Mouse (Mus musculus) hindbrain, postnatal 0 days (tissue): Measurements from ENCODE around the gene Dock10. TPM values are rescaled to one million over a fixed set of nuclear protein-coding genes. Genes with fewer than 3 reads are reported as not detected.

Experiments
- ATAC-seq: fragments of 200-750 bp; cut with Nextera tagmentation; 2 replicates; pipeline ENCODE4 v1.8.0; 2017; ENCODE audit warnings: mild to moderate bottlenecking, moderate TSS enrichment, moderate library complexity
- DNase-seq: peaks from one replicate; pipeline ENCODE4 v3.0.0-alpha.2; 2015; ENCODE audit warnings: low spot score
- H3K27ac ChIP-seq: fragments of 300-500 bp; sonication (generic); 2 replicates; pipeline ENCODE4 v1.5.1; 2014; ENCODE audit warnings: mild to moderate bottlenecking
- H3K27me3 ChIP-seq: fragments of 300-500 bp; sonication (generic); 2 replicates; pipeline ENCODE4 v1.6.1; 2014; ENCODE audit warnings: low read length, mixed read lengths; ENCODE audit not compliant: insufficient read depth
- H3K36me3 ChIP-seq: fragments of 300-500 bp; sonication (generic); 2 replicates; pipeline ENCODE4 v1.6.1; 2014; ENCODE audit warnings: low read length, mixed read lengths; ENCODE audit not compliant: insufficient read depth
- H3K4me1 ChIP-seq: fragments of 300-500 bp; sonication (generic); 2 replicates; pipeline ENCODE4 v1.6.1; 2014; ENCODE audit warnings: antibody characterized with exemption, low read length, mixed read lengths; ENCODE audit not compliant: insufficient read depth
- H3K4me2 ChIP-seq: fragments of 300-500 bp; sonication (generic); 2 replicates; pipeline ENCODE4 v1.6.1; 2014; ENCODE audit warnings: low read depth, mild to moderate bottlenecking, low read length, moderate library complexity, mixed read lengths
- H3K4me3 ChIP-seq: fragments of 300-500 bp; sonication (generic); 2 replicates; pipeline ENCODE4 v1.5.1; 2014; ENCODE audit warnings: low read length
- H3K9ac ChIP-seq: fragments of 300-500 bp; sonication (generic); replicated peaks from 2 replicates; pipeline ENCODE4 v1.6.1; 2014; ENCODE audit warnings: mild to moderate bottlenecking, low read length, moderate library complexity, mixed read lengths
- H3K9me3 ChIP-seq: fragments of 300-500 bp; sonication (generic); 2 replicates; pipeline ENCODE4 v1.6.1; 2016; ENCODE audit warnings: low read length, mixed read lengths
- CTCF ChIP-seq: IDR thresholded peaks from 2 replicates; pipeline ENCODE4 v1.5.1; 2016; ENCODE audit warnings: antibody characterized with exemption, control low read depth, low read depth
- WGBS: fragments of 180-500 bp; shearing (Covaris S2); extraction: QIAGEN DNeasy Blood & Tissue Kit; methylation state at CpG from one replicate; pipeline ENCODE4 v1.1.7; 2014; 5-methylcytosine and 5-hydroxymethylcytosine counted together
- polyA plus RNA-seq: library from polyadenylated mRNA; unstranded; fragments of >200 nt; fragmentation: Nextera tagmentation; extraction: Ambion mirVana; gene quantifications from 2 replicates; pipeline ENCODE4 v1.2.1, GENCODE M21; 2015
- total RNA-seq: library from RNA; depleted of rRNA; stranded (reverse); fragments of >200 nt; gene quantifications from 2 replicates; pipeline ENCODE4 v1.2.3, GENCODE M21; 2014

Dock10 gene
- total and polyA plus RNA-seq, 2 experiments from 2014 or later: 4.8 to 21.6 TPM

DNA sequence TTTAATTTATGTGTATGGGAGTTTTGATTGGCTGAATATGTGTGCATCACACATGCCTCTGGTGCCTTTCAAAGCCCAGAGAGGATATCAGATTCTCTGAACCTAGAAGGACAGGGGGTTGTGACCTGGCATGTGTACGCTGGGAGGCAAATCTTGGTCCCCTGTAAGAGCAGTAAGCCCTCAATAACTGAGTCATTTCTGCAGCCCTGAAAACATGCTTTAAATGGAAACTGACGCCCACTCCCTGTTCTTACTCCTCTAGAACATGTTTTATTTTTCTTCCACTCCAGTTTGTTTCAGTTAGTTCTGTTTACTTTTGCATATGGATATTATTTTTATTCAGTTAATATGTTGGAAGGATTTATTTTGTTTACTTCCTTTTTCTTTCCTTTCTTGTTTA, 139.2 kb downstream of the Dock10 start:
- H3K27ac ChIP-seq: no peak overlapping the region
- no peak for ATAC-seq
- no peaks in the 10 kb centered on the region for H3K36me3 ChIP-seq
- no peak for TF ChIP-seq CTCF
- no peak overlapping the region for H3K9ac ChIP-seq
- H3K4me1 ChIP-seq: no peaks in the 10 kb centered on the region
- WGBS: 85% methylated on average over 2 of the region's 2 CpGs
- H3K27me3 ChIP-seq: no peaks in the 10 kb centered on the region
- H3K9me3 ChIP-seq: no peaks in the 10 kb centered on the region
- no peak overlapping the region for H3K4me3 ChIP-seq
- H3K4me2 ChIP-seq: no peak overlapping the region
- DNase-seq: no peak

DNA sequence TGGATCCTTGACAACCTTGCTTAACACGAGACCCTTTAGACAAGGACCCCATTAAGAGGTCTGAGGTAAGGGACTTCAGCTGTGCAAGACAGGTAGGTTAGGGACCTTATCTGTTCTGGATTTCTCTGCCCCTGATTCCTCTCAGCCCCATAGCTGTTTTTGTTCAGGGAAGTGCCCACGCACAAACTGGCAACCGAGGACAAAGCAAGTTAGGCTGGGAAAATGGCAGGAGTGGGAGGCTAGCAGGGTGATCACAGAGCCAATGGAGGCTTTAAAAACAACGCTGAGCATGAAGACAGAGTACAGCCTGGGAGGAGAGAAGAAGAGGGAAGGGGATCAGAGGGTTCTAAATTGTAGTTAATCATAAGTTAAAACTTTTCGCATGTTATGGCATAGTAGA, 141.7 kb downstream of the Dock10 start:
- TF ChIP-seq CTCF: no peak

DNA sequence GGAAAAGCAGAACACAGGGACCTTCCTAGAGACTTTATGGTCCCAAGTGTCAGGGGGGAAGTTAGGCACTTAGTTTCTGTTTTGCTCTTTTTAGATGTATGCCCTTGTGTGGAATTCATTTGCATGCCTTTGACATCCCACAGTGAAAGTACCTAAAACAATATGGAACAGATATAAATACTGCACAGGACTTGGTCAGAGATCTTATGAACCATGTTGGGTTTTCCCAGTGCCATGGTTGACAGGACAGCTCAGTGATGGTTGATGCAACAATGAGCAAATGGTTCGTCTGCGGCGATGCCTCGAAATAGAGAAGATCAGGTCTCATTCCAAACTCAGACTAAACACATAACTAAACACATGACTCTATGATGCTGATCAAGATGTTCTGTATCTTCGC, 143.6 kb downstream of the Dock10 start:
- Histone ChIP-seq H3K36me3 (no peaks in the 10 kb centered on the region), H3K9ac (no peak overlapping the region), H3K4me1 (no peaks in the 10 kb centered on the region), H3K27me3 (no peaks in the 10 kb centered on the region), H3K4me3 (no peak overlapping the region), H3K9me3 (no peaks in the 10 kb centered on the region), H3K4me2 (no peak overlapping the region), H3K27ac (no peak overlapping the region)
- 97% methylated on average over 5 of the region's 5 CpGs for WGBS
- ATAC-seq (no peak), DNase-seq (no peak)
- TF ChIP-seq CTCF: no peak

More for the DNA sequence above, 141.7 kb downstream of the Dock10 start:
- H3K4me2 ChIP-seq: no peak overlapping the region
- H3K4me1 ChIP-seq: no peaks in the 10 kb centered on the region
- H3K9ac ChIP-seq: no peak overlapping the region
- DNase-seq: no peak
- no peaks in the 10 kb centered on the region for H3K9me3 ChIP-seq
- ATAC-seq: no peak
- no peaks in the 10 kb centered on the region for H3K36me3 ChIP-seq
- H3K27me3 ChIP-seq: no peaks in the 10 kb centered on the region
- no peak overlapping the region for H3K4me3 ChIP-seq
- WGBS: 85% methylated on average over 5 of the region's 5 CpGs
- no peak overlapping the region for H3K27ac ChIP-seq

DNA sequence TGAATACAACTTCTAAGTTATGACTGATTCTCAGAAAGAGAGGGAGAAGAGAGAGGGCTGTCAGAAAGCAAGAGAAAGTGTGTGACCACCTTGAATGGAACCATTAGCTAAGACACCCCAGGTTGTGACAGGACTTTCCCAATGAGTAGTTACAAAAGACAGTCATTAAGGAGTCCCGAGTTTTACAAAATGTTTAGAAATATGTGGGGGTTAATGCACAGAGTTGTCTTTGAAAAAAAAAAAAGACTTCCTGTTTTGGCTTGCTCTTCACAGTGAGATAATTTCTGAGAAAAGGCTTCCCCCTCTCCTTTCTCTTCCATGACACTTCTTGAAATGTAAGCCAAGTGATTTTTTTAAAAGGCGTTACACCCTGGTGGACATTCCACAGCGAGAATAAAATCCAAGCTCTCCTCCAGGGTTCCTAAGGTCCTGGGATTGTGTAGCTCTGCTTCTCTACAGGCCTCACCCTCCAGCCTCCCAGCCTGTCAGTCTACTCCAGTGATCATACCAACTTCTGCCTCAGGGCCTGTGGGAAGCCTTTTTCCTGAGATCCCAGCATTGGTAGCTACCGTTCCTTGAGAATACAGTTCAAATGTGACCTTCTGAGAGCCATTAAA, 144.8 kb downstream of the Dock10 start:
- Histone ChIP-seq H3K4me1 (no peaks in the 10 kb centered on the region), H3K36me3 (no peaks in the 10 kb centered on the region), H3K27ac (no peak overlapping the region), H3K4me3 (no peak overlapping the region), H3K4me2 (no peak overlapping the region), H3K27me3 (no peaks in the 10 kb centered on the region), H3K9ac (no peak overlapping the region), H3K9me3 (no peaks in the 10 kb centered on the region)
- no peak for TF ChIP-seq CTCF
- ATAC-seq (no peak), DNase-seq (no peak)
- 73% methylated on average over 4 of the region's 4 CpGs for WGBS

DNA sequence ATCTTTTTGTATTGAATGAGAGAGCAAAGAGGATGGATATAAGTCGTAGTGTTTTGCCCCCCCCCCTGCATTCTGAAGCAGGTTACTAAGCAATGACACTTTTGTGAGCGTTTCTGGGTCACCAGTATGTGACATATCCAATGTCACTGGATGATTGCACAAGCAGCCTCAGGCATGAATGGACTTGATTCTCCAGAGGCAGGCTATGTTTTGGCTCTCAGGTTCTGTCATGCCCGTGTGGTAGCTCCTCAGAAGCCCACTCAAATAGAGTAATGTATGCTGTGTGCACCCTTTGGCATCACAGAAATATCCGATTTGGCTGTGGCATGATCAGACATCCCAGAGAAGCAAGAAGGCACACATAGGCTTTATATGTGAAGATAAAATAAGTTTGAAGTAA, 150.8 kb downstream of the Dock10 start:
- no peak overlapping the region for H3K4me2 ChIP-seq

DNA sequence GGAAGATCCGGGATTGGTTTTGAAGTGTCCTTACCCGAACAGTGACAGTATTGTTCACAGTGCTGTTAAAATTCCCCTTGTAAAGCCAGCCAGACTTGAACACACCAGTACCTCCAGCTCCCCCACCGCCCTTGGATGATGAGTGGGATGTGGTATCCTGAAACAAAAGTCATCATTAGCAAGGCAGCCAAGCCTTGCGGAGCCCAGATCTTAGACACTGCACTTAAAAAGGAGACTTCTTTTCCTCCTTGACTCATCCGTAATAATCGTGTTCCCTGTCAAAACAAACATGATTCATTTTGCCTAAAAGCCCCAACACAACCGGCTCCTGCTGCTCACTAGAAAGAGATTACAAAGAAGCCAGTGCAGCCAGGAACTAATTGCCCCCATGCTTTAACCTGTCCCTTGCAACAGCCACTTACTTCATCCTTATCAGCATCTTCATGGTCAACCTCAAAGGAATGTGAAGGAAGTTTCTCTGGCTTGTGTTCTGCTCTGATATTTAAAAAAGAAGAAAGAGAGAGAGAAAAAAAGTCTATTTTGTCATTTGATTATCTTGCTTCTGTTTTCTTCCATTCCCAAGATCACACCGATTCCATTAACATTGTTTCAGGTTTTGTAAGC, 152.1 kb downstream of the Dock10 start:
- TF ChIP-seq CTCF: no peak
- Histone ChIP-seq H3K4me1 (peaks cover 4% of the 10 kb centered on the region; the same call in 1 of the 2 replicates), H3K27me3 (no peaks in the 10 kb centered on the region), H3K27ac (no peak overlapping the region), H3K4me2 (no peak overlapping the region), H3K9ac (no peak overlapping the region), H3K4me3 (no peak overlapping the region), H3K36me3 (no peaks in the 10 kb centered on the region), H3K9me3 (no peaks in the 10 kb centered on the region)
- DNase-seq: no peak
- ATAC-seq: no peak
- 64% methylated on average over 8 of the region's 8 CpGs for WGBS

More for the DNA sequence above, 150.8 kb downstream of the Dock10 start:
- peaks cover 4% of the 10 kb centered on the region; the same call in 1 of the 2 replicates for H3K4me1 ChIP-seq
- no peak for TF ChIP-seq CTCF
- H3K27ac ChIP-seq: no peak overlapping the region
- no peaks in the 10 kb centered on the region for H3K27me3 ChIP-seq
- H3K9me3 ChIP-seq: no peaks in the 10 kb centered on the region
- WGBS: 69% methylated on average over 4 of the region's 4 CpGs
- no peak overlapping the region for H3K9ac ChIP-seq
- ATAC-seq (no peak), DNase-seq (no peak)
- H3K36me3 ChIP-seq: no peaks in the 10 kb centered on the region
- no peak overlapping the region for H3K4me3 ChIP-seq

DNA sequence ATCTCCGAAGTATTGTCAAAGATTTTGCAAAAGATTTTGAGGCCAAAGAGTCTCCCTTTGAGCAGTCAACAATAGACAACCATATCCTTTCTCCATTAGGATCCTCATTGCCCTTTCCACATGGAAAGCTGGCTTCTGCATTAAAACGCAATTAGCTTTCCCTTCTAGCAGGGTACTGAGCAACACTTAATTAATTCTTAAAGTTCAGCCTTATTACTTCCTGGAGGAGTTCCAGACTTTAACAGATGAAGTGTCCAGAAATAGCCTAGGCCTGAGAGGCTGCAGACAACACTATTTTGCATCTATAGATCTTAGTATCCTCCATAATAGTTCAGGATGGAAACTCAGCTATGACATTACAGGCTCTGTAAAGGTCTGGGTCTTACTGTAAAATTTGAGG, 154.0 kb downstream of the Dock10 start:
- Histone ChIP-seq H3K4me2 (no peak overlapping the region), H3K4me1 (peaks cover 4% of the 10 kb centered on the region; the same call in 1 of the 2 replicates), H3K4me3 (no peak overlapping the region), H3K27me3 (no peaks in the 10 kb centered on the region), H3K36me3 (no peaks in the 10 kb centered on the region), H3K9me3 (no peaks in the 10 kb centered on the region), H3K27ac (no peak overlapping the region), H3K9ac (no peak overlapping the region)
- TF ChIP-seq CTCF: no peak
- ATAC-seq (no peak), DNase-seq (no peak)
- 58% methylated on average over 2 of the region's 2 CpGs for WGBS
